Mouse (Mus musculus) ovary, postnatal 10 days (tissue): ENCODE results near the gene Itgal.
"Not testable (repeated sequence)": the region's sequence is repeated elsewhere in the genome, so short reads cannot be mapped to it uniquely, and the experiment has no call there.

Source experiments
- DNase-seq: peaks from one replicate; pipeline ENCODE4 v3.0.0; 2022; ENCODE audit warnings: low spot score

The Itgal gene

GRCm38 (mm10) chr7:127342332-127342731, 46.3 kb downstream of the Itgal start:
- DNase-seq = no peak

DNA sequence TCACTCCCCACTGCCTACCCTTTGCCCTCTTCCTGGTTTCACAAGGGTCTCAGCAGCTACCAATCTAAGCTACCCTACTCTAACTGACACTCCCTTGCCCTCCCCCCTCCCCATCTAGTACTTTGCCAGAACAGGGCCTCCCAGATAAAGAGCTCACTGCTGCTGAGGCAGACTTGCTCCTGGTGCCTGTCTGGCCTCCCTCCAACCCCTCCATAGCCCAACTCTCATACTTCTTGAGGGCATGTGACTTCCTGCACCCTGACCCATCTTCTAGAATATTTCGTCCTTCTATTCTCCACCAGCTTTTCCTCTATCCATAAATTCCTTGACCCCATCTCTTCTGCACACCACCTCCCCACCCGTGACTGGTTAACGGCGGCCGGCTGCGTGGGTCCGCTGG, 46.8 kb downstream of the Itgal start:
- no peak for DNase-seq

DNA sequence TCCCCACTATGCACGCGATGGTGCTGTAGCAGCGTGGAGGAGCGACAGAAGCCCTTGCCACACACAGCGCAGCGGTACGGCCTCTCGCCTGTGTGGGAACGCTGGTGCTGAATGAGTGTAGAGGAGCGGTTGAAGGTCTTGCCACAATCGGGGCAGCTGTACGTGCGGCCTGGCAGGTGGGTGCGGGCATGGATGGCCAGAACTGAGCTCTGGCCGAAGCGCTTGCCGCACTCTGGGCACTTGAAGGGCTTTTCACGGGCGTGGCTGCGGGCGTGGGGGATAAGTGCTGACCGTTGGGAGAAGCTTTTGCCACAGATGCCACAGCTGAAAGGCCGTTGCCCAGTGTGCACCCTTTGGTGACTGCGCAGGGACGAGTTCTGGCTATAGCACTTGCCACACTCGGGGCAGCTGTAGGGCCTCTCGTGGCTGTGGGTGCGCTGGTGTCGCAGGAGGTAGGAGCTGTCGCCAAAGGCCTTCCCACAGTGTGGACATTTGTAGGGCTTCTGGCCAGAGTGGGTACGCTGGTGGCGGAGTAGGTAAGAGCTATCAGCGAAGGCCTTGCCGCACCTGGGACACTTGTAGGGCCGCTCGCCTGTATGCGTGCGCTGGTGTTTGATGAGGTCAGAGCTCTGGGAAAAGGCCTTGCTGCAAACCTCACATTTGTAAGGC, 47.4 kb downstream of the Itgal start:
- no peak for DNase-seq

GRCm38 (mm10) chr7:127344371-127344770, 48.3 kb downstream of the Itgal start:
- no peak for DNase-seq

DNA sequence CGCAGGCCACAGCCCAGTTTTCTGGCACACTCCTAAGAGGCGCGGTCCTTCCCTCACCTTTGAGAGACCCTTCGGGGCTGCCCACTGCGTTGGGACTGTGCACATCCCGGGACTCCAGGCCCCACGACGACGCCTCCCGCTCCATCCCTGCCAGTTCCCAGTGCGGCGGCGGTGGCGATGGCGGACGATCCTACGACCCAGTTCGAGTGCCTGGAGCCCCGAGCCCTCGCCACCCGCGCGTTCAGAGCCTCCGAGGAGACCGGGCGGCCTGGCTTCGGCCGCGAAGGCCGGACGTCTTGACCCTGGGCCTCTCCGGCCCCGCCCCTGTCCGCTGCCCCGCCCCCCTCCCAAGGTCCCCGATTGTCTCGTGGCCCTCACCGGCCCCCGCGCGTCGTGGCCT, 49.0 kb downstream of the Itgal start:
- no peak for DNase-seq

DNA sequence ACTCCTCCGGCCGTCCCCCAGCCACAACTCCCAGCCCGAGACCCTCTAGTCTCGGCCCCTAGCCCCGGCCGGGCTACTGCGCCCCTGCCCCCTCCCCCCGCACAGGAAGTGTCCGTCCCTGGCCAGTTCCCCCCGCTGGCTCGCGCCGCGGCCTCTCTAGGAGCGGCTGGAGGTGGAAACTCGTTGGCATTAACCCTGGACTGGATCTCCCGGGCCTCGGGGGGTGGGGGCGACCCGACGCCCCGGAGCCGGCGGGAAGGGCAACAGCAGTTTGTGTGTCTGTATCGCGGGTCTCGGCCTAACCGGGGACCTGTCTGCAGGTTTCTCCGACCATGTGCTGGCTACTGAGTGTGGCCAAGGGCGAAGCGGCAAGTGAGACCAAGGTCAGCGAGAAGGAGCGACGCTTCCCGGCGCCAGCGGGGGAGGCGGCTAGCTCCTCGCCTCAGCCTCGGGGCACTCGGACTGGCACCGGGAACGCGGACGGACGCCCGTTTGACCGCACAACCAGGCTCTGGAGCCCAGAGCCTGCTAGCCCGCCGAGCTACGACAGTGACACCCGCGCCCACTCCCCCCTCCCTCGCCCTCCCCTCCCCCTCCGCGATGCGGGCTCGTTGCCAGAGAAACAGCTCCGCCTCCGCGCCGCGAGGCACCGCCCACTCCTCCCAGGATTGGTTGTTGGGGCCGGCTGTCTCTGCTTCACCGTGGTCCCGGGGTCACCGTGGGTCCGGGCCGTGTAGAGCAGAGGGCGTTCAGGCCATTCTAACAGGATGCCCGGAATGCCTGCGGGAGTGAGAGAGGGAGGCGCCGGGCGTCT, 49.7 kb downstream of the Itgal start, which contains the start of gene Zfp768:
Zfp768 (minus strand) TSS at position 78 of the 814 bp plus-strand sequence.
- DNase-seq = peak; percentile 99

GRCm38 (mm10) chr7:127346676-127347075, 50.6 kb downstream of the Itgal start:
- DNase-seq = no peak

GRCm38 (mm10) chr7:127351230-127352004, 55.4 kb downstream of the Itgal start:
- DNase-seq = no peak

DNA sequence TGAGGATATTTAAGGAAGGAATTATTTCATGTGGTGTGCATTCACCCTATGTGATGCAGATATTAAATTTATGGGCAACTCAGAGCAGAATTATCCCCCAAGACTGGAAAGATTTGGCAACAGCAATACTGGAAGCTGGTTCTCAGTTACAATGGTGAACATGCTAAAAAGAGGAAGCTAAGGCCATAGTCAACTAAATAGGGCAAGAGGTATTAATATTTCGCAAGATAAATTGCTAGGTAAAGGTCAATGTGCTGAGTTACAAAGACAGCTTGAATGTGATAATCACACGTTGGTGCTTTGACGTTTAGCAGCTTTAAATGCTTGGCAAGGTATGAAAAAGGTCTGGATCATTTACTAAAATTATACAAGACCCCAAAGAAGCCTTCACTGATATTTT, 59.7 kb downstream of the Itgal start:
- no peak for DNase-seq

DNA sequence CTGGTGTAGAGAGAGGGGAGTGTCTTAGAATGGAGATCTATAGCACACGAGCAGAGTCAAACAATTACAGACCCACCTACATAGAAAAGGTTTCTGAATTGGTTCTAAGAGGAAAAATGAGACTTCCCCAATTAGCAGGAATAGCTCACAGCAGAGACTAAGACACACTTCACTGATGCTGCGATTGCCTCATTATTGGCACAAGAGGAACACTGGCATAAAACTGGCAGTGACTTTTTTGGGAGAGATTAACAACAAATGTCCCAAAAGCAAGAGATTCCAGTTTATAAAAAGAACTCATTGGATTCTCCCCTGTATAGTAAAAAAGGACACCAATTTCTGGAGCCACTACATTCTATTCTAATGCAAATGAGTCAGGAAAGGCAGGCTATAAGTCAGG, 61.8 kb downstream of the Itgal start:
- no peak for DNase-seq

- DNase-seq = no peak
These were observed 62.4 kb downstream of the Itgal start for GRCm38 (mm10) chr7:127358472-127358871.

DNA sequence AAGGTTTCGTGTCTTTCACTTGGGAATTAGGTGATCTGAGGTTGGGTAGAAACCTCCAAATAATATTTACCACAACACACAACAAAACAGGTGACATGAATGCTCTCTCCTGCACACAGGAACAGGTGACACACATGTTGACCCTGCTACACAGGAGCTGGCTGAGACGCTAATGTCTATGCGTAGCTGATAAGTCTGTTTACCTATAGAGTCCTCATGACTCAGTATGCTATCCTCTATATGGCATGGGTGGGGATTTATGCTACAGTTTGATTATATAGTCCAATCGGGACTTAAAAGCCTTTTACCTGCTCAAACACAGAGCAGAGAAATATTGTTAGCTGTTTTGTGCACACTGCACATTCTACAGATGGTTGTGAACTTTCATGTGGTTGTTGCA, 64.2 kb downstream of the Itgal start:
- DNase-seq = no peak

DNA sequence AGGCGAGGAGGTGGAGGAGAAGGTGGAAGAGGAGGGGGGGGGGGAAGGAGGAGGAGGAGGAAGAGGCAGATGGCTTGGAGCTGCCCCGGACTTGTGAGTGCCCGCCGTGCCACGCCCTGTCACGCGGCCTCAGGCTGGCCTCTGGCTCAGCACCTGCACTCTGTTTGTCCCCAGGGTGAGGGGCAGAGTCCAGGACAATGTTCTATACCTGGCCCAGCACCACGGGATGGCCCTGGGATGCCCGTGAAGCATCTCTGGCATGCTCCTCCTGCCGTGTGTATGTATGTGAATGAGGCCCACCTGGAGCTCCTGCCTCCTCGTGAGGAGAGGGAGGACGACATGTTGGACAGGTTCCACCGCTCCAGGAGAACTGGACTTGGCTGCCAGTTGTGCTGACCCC, 65.4 kb downstream of the Itgal start:
- no peak for DNase-seq

- not testable (repeated sequence) for DNase-seq
These were observed 66.4 kb downstream of the Itgal start for GRCm38 (mm10) chr7:127362418-127362817.

- DNase-seq = no peak
These were observed 67.4 kb downstream of the Itgal start for GRCm38 (mm10) chr7:127363475-127363921.

GRCm38 (mm10) chr7:127364166-127364565, 68.1 kb downstream of the Itgal start:
- DNase-seq = no peak

- DNase-seq = no peak
These were observed 70.2 kb downstream of the Itgal start for GRCm38 (mm10) chr7:127366249-127366648.

- no peak for DNase-seq
These were observed 75.2 kb downstream of the Itgal start for GRCm38 (mm10) chr7:127371213-127371612.

DNA sequence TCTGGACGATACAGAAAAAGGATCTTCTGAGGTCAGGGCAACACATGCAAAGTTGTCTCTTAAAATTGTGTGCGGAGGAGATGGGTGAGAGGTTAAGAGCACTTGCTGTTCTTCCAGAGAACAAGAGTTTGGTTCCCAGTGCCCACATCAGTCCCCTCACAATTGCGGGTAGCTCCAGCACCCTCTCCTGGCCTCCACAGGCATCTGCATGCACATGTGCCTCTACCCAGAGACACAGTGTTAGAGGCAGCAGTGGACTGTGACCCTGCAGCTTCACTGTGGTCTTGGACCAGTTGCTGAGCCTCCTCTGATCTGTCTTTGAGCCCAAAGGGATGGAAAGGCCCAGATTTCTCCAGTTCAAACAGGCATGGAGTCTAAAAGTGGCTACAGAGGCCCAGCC, 75.8 kb downstream of the Itgal start:
- not testable (repeated sequence) for DNase-seq

DNA sequence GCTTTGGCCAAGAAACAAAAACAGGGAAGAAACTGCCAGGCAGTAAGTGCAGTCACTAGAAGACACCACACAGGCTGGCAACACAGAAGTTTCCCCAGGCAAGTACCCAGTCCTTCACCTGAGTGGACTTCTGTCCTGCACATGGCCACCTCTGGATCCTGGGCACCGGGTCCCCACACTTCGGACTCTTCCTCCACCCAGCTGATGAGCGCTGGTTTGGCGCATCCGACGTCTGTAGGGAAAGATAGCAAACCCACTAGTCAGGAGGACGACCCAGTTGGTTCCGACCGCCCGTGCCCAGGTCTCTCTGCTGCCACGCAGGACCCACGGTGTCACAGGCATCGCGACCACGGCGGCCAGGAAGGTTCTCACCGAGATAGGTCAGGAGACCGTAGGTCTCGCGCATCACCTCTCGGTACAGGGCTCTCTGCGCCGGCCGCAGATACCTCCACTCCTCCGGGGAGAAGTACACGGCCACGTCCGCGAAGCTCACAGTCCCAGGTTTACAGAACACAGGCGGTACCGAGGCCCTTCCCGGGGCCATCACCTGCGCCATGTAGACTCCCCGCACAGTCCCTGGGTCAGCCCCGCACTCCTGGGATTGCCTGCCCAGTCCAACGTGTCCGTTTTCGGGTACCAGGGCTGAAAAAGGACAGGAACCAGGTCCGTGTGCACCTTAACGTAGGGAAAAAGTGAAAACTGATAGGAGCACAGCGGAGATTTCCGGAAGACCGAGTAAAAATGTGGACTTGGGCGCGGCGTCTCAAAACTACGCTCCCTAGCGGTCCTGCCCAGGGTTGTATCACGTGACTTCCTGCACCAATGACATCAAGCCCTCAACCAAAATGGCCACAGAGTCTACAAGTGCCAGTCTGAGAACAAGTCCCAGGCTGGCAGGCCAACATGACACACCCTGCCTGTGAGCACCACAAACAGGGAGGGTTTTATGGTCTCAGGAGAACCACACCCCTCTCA, 79.5 kb downstream of the Itgal start, which contains the start of gene Zfp747:
Zfp747 (minus strand) TSS at position 780 of the 975 bp plus-strand sequence.
- peak; percentile 84 for DNase-seq

DNA sequence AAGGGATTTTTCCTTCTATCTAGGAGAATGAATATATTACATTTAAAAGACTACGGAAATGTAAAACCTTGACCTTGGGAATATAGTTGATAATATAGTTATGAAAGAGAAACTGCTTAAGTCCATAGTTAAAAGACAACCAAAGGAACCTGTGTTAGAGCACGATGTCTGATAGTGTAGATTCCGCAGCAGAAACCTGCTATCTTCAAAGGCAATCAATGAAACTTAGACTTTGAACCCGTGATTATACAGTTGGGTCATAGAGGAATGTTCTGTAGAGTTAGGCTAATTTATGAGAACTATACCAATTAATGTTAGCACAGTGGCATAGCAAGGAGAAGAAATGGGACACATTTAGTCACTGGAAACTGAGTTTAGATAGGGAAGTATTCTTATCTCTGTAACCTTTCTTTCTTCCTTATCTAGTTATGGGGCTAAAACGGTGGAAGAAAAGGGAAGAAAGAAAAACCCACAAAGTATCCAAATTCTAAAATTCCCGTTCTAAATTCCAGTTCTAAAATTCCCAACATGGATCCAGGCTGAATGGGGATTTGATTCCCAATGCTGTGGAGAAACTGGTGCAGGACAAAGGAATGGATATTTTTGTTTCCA, 82.4 kb downstream of the Itgal start:
- DNase-seq = no peak
